Mouse (Mus musculus) heart, postnatal 4 days (tissue): ENCODE measurements around the gene Snap25. TPM values are rescaled to one million over a fixed set of nuclear protein-coding genes. Genes with fewer than 3 reads are reported as not detected.

Experiments
- DNase-seq: peaks from one replicate; pipeline ENCODE4 v3.0.0; 2021
- total RNA-seq, 2 experiments: library from RNA; stranded (reverse); gene quantifications; 2 replicates each; pipeline ENCODE4 v1.2.3; 2021

Snap25 gene
- total RNA-seq, 2 experiments from 2014 or later = 0.36 TPM; not detected in 1

GRCm38 (mm10) chr2:136712441-136713015 lies 725 bp upstream of the Snap25 start:
- no peak for DNase-seq

GRCm38 (mm10) chr2:136714008-136714411 lies 757 bp downstream of the Snap25 start:
- DNase-seq = peak; percentile 92

GRCm38 (mm10) chr2:136715531-136715930 lies 2.3 kb downstream of the Snap25 start:
- no peak for DNase-seq

GRCm38 (mm10) chr2:136716400-136716799 lies 3.1 kb downstream of the Snap25 start:
- no peak for DNase-seq

GRCm38 (mm10) chr2:136720235-136720634 lies 7.0 kb downstream of the Snap25 start:
- peak; percentile 66 for DNase-seq

- DNase-seq = no peak
Observed at GRCm38 (mm10) chr2:136738260-136738659, 25.0 kb downstream of the Snap25 start.

- DNase-seq = no peak
Observed at GRCm38 (mm10) chr2:136742230-136742629, 29.0 kb downstream of the Snap25 start.

- DNase-seq = no peak
Observed at GRCm38 (mm10) chr2:136744683-136745326, 31.6 kb downstream of the Snap25 start.

GRCm38 (mm10) chr2:136745327-136745994 lies 32.2 kb downstream of the Snap25 start:
- no peak for DNase-seq

- DNase-seq = peak; percentile 7
Observed at GRCm38 (mm10) chr2:136753682-136754081, 40.4 kb downstream of the Snap25 start.

GRCm38 (mm10) chr2:136758809-136759551 lies 45.7 kb downstream of the Snap25 start:
- no peak for DNase-seq

GRCm38 (mm10) chr2:136778156-136778555 lies 64.9 kb downstream of the Snap25 start:
- no peak for DNase-seq

- no peak for DNase-seq
Observed at GRCm38 (mm10) chr2:136778674-136779073, 65.4 kb downstream of the Snap25 start.

- no peak for DNase-seq
Observed at GRCm38 (mm10) chr2:136780268-136780667, 67.0 kb downstream of the Snap25 start.

GRCm38 (mm10) chr2:136784310-136784709 lies 71.1 kb downstream of the Snap25 start:
- DNase-seq = no peak

- no peak for DNase-seq
Observed at GRCm38 (mm10) chr2:136788379-136788778, 75.1 kb downstream of the Snap25 start.

GRCm38 (mm10) chr2:136796518-136796917 lies 83.3 kb downstream of the Snap25 start:
- DNase-seq = no peak

- no peak for DNase-seq
Observed at GRCm38 (mm10) chr2:136798887-136799430, 85.7 kb downstream of the Snap25 start.

GRCm38 (mm10) chr2:136801102-136801501 lies 87.8 kb downstream of the Snap25 start:
- no peak for DNase-seq

- no peak for DNase-seq
Observed at GRCm38 (mm10) chr2:136802076-136802475, 88.8 kb downstream of the Snap25 start.

- no peak for DNase-seq
Observed at GRCm38 (mm10) chr2:136803142-136803541, 89.9 kb downstream of the Snap25 start.

- no peak for DNase-seq
Observed at GRCm38 (mm10) chr2:136807992-136808726, 94.9 kb downstream of the Snap25 start.
